Mouse (Mus musculus) ovary, postnatal 36 days (tissue): ENCODE results near the gene Olfr967.
"Not testable (repeated sequence)": the region's sequence is repeated elsewhere in the genome, so short reads cannot be mapped to it uniquely, and the experiment has no call there.

Source experiments
- DNase-seq: peaks from one replicate; pipeline ENCODE4 v3.0.0; 2022; ENCODE audit warnings: low spot score, mixed read lengths

Gene Olfr967

DNA sequence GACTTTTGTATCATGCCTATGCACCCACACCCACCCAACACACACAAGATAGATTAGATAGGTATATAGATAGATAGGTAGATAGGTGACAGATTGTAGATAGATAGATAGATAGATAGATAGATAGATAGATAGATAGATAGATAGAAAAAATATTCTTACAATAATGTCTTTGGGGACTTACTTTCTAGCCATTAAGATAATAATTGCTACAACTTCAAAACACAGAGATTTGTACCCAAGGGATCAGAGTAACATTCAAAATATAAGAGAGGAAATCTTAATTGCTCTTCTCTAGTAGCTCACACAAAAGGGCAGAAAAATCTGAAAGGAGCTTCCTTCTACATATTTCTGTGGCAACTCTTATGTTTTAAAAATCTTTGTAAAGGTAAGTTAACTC lies at the start of gene Olfr967:
Gene Olfr967, plus strand, starts transcription at position 301 of the 400 bp plus-strand sequence.
- DNase-seq = no peak

DNA sequence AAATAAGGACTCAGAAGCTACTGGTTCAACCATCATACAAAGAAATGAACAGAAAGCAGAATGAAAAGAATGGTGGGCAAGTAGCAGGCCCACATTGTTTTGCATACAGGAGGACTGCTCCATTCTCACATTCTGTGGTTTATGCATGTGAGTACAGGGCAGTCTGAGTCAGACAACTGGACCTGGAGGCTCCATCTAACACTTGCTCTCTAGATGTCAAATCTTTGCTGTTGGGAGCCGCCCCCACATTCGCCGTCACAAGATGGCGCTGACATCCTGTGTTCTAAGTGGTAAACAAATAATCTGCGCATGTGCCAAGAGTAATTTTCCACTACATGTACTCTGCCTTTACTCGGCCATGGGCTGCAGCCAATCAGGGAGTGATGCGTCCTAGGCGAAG lies 44.9 kb upstream of the Olfr967 start:
- DNase-seq = not testable (repeated sequence)

DNA sequence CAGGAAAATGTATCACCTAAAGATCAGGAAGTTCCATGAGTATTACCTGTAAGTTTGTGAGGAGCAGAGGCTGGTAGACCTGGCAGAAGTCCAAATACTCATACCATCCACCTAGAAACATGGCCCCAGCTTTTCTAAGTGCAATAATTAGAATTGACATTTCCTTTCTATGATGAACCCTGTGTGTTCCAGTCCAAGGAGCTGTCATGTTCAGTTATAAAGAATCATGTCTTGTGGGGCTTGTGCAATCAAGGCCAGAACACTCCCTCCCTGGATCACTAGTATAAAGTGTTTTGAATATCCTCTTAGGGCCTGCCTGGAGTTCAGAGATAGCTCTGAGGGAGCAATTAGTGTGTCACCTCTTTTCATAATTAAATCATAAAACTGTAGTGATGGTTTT lies 39.0 kb upstream of the Olfr967 start, which contains the start of gene Olfr149:
Gene Olfr149, minus strand, starts transcription at position 101 of the 400 bp plus-strand sequence.
- DNase-seq = no peak

DNA sequence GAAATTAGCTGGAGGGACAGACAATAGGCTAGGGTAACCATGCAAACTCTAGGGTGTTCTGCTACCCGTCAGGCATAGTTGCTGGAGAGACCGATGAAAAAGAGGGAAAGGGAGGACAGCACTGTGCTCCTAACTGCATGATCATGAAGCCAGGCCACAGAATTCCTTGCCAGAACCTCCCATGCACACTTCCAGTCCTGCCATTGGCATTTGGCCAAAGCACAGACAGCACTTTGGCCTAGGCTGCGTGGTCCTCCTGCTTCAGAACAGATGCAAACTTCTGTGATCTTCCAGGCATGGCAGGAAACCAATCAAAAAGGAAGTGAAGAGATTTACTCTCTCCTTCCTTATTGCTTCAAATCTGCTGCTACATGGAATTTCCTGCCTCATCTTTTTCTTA lies 37.1 kb upstream of the Olfr967 start:
- no peak for DNase-seq

DNA sequence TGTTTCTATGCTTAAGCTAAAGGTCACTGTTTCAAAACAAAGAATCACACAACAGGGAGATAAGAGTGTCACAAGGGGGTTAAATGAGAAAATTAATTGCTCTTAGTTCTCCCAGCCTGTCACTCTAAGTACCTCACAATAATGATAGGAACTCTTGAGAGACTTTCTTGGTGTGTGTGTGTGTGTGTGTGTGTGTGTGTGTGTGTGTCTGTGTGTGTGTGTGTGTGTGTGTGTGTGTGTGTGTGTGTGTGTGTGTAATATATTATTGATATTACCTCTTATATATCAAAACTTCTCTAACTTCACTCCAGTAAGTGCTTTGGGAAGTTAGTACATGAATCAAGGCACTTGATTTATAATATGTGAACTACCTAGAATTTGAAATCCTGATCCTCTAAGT lies 35.0 kb upstream of the Olfr967 start, which contains the start of gene Olfr965:
Gene Olfr965, plus strand, starts transcription at position 301 of the 400 bp plus-strand sequence.
- no peak for DNase-seq

DNA sequence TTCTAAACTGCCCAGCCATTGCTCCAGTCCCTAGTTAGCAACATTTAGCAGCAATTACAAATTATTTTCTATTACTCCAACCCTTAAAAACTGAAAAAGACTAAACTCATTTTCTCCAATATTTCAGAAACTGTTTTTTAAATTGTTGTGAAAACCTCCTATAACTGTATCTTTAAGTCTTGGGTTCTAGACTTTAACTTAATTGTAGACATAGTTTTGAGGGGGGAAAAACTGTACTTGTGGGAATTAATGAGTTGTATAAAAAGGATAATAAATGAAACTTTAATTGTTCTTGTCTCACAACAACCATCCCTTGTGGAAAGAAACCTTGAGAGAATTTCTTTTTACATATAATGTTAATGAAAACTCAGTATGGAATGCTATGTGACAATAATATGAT lies 15.4 kb upstream of the Olfr967 start, which contains the start of gene Olfr150:
Gene Olfr150, plus strand, starts transcription at position 301 of the 400 bp plus-strand sequence.
- DNase-seq = no peak

DNA sequence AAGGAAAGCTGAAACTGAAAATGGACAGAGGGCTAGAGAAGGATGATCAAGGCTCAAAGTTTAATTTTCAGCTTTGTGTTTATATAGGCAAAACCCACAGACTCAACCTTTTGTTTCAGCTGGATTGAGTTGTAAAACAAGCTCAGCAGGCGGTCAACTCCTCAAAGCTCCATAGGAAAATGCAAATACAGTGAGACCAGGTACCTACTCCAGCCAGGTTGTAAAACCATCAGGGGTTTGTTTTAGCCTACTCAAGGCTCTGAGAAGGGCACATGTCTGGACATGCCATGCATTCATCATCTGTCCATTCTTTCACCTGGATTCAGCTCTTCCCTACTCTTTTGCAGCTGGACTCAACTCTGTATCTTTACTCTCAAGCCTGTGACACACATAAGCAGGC lies 5.3 kb upstream of the Olfr967 start:
- no peak for DNase-seq

DNA sequence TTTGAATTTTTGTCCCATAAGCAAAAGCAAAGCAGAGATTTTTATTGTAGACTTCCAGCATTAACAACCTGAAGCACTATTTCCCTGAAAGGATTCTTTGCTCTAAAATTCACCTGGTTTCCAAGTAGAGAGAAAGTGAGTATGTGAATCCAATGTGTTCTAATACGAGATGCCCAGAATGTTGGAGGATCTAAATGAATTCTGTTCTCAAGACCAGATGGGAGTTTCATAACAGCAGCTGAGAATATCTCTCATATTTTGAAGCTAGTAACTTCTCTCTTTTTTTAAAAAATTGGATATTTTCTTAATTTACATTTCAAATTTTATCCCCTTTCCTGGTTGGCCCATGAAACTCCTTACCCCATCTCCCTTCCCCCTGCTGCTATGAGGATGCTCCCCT lies 379 bp downstream of the Olfr967 start:
- no peak for DNase-seq

DNA sequence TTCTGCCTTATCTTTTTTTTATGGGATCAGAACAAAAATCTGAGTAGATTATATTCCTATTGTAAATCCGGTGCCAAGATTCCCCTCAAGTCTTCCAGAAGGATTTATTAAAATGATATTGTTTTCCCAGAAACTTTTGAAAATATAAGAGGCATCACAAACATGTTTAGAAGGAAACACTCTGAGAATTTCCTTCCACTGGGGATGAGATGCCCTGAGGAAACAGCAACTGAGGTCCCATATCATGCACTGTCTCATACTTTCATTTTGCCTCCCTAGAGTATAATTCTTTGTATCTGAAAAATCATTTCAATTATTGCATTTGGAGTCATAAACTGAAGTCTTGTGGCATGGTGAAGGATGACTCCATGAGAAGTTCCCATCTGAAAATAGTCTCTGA lies 37.1 kb downstream of the Olfr967 start, which contains the start of gene Olfr968:
Gene Olfr968, minus strand, starts transcription at position 101 of the 400 bp plus-strand sequence.
- DNase-seq = no peak

DNA sequence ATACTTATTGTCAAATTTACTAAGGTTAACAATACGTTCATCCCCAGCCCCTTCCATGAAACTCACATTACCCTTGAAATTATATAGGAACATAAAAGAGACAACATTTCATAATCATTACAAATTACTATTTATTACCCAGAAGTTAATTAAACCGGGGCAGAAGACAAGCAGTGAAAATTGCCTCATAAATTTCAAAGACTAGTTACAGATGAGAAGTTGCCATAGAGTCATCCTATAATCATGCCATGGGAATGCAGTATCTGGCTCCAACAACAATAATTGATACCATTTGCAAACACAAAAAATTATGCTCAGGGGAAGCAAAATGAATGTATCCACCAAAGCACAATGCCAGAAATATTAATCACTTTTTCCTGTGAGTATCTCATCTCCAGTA lies 44.5 kb downstream of the Olfr967 start, which contains the start of gene Olfr969:
Gene Olfr969, plus strand, starts transcription at position 388 of the 400 bp plus-strand sequence.
- DNase-seq = no peak
